Mouse (Mus musculus): ENCODE data around the gene Osbpl9. TPM values are rescaled to one million over a fixed set of nuclear protein-coding genes. Genes with fewer than 3 reads are reported as not detected.
A peak's percentile ranks its signal among the peaks of the same experiment; 100 is the strongest.

Gene Osbpl9
- polyA plus RNA-seq, 1 experiment, result 63.0 TPM

GRCm38 (mm10) chr4:109036327-109036726 lies 165.7 kb downstream of the Osbpl9 start:
- Histone ChIP-seq H3K4me2 (ENCODE audit: low read depth) (no peak overlapping the region), H3ac (ENCODE audit: control insufficient read depth, insufficient read length) (no peak overlapping the region), H3K4me3 (no peak overlapping the region), H3K27me3 (ENCODE audit: control insufficient read depth, insufficient read depth, insufficient read length) (no peaks in the 10 kb centered on the region), H3K36me3 (ENCODE audit: control insufficient read depth, insufficient read depth) (peaks cover 32% of the 10 kb centered on the region), H3K79me2 (ENCODE audit: control insufficient read depth, insufficient read depth) (no peaks in the 10 kb centered on the region)
- no peak for TF ChIP-seq REST (IDR thresholded peaks at IDR 0.05; ENCODE audit: insufficient read depth, insufficient read length)
- no peak for TF ChIP-seq USF1 (IDR thresholded peaks at IDR 0.05; ENCODE audit: low read depth)
- TF ChIP-seq POLR2A (IDR thresholded peaks at IDR 0.05; ENCODE audit: insufficient read length, low read depth), result no peak
- no peak for TF ChIP-seq MYOD1 (IDR thresholded peaks at IDR 0.05; ENCODE audit: control insufficient read depth in 1 of 3, insufficient read length in 2 of 3, low read depth in 2 of 3)
- TF ChIP-seq MYOG (IDR thresholded peaks at IDR 0.05; ENCODE audit: control insufficient read depth in 1 of 3, insufficient read depth in 1 of 3, insufficient read length in 2 of 3, low read depth in 2 of 3), result no peak
- TF ChIP-seq MAX (IDR thresholded peaks at IDR 0.05; ENCODE audit: low read depth), result no peak
- no peak for TF ChIP-seq CEBPB (IDR thresholded peaks at IDR 0.05; ENCODE audit: insufficient read depth, poor library complexity, severe bottlenecking)
- TF ChIP-seq SRF (IDR thresholded peaks at IDR 0.05; ENCODE audit: control insufficient read depth, insufficient read length, low read depth), result no peak
- no peak for TF ChIP-seq TCF3 (IDR thresholded peaks at IDR 0.05; ENCODE audit: insufficient read length, low read depth)
- TF ChIP-seq TCF12 (IDR thresholded peaks at IDR 0.05; ENCODE audit: insufficient read depth, poor library complexity, severe bottlenecking), result no peak
- TF ChIP-seq E2F4 (IDR thresholded peaks at IDR 0.05; ENCODE audit: insufficient read depth), result no peak
- TF ChIP-seq POLR2AphosphoS2 (IDR thresholded peaks at IDR 0.05; ENCODE audit: insufficient read length, low read depth), result no peak

GRCm38 (mm10) chr4:109030266-109030665 lies 171.8 kb downstream of the Osbpl9 start:
- Histone ChIP-seq H3K27me3 (ENCODE audit: control insufficient read depth, insufficient read depth, insufficient read length) (no peaks in the 10 kb centered on the region), H3ac (ENCODE audit: control insufficient read depth, insufficient read length) (no peak overlapping the region), H3K4me2 (ENCODE audit: low read depth) (peak overlapping the region; percentile 10), H3K36me3 (ENCODE audit: control insufficient read depth, insufficient read depth) (peaks cover 55% of the 10 kb centered on the region), H3K79me2 (ENCODE audit: control insufficient read depth, insufficient read depth) (no peaks in the 10 kb centered on the region), H3K4me3 (no peak overlapping the region)
- peak in 1 of 3 experiments; percentile 35 for TF ChIP-seq MYOD1 (IDR thresholded peaks at IDR 0.05; ENCODE audit: control insufficient read depth in 1 of 3, insufficient read length in 2 of 3, low read depth in 2 of 3)
- TF ChIP-seq MYOG (IDR thresholded peaks at IDR 0.05; ENCODE audit: control insufficient read depth in 1 of 3, insufficient read depth in 1 of 3, insufficient read length in 2 of 3, low read depth in 2 of 3), result peak in 2 of 3 experiments; percentile 23 to 26
- no peak for TF ChIP-seq REST (IDR thresholded peaks at IDR 0.05; ENCODE audit: insufficient read depth, insufficient read length)

GRCm38 (mm10) chr4:109029857-109030256 lies 172.2 kb downstream of the Osbpl9 start:
- Histone ChIP-seq H3K4me2 (ENCODE audit: low read depth) (peak overlapping the region; percentile 10), H3K27me3 (ENCODE audit: control insufficient read depth, insufficient read depth, insufficient read length) (no peaks in the 10 kb centered on the region), H3K4me3 (no peak overlapping the region), H3K79me2 (ENCODE audit: control insufficient read depth, insufficient read depth) (no peaks in the 10 kb centered on the region), H3K36me3 (ENCODE audit: control insufficient read depth, insufficient read depth) (peaks cover 59% of the 10 kb centered on the region), H3ac (ENCODE audit: control insufficient read depth, insufficient read length) (no peak overlapping the region)
- TF ChIP-seq POLR2A (IDR thresholded peaks at IDR 0.05; ENCODE audit: insufficient read length, low read depth), result no peak
- TF ChIP-seq CEBPB (IDR thresholded peaks at IDR 0.05; ENCODE audit: insufficient read depth, poor library complexity, severe bottlenecking), result no peak
- TF ChIP-seq MYOG (IDR thresholded peaks at IDR 0.05; ENCODE audit: control insufficient read depth in 1 of 3, insufficient read depth in 1 of 3, insufficient read length in 2 of 3, low read depth in 2 of 3), result no peak
- no peak for TF ChIP-seq TCF12 (IDR thresholded peaks at IDR 0.05; ENCODE audit: insufficient read depth, poor library complexity, severe bottlenecking)
- TF ChIP-seq REST (IDR thresholded peaks at IDR 0.05; ENCODE audit: insufficient read depth, insufficient read length), result no peak
- no peak for TF ChIP-seq SRF (IDR thresholded peaks at IDR 0.05; ENCODE audit: control insufficient read depth, insufficient read length, low read depth)
- TF ChIP-seq TCF3 (IDR thresholded peaks at IDR 0.05; ENCODE audit: insufficient read length, low read depth), result no peak

- TF ChIP-seq TCF12 (IDR thresholded peaks at IDR 0.05; ENCODE audit: insufficient read depth, poor library complexity, severe bottlenecking), result no peak
- TF ChIP-seq MYOD1 (IDR thresholded peaks at IDR 0.05; ENCODE audit: control insufficient read depth in 1 of 3, insufficient read length in 2 of 3, low read depth in 2 of 3), result no peak
- no peak for TF ChIP-seq CEBPB (IDR thresholded peaks at IDR 0.05; ENCODE audit: insufficient read depth, poor library complexity, severe bottlenecking)
- TF ChIP-seq TCF3 (IDR thresholded peaks at IDR 0.05; ENCODE audit: insufficient read length, low read depth), result no peak
- no peak for TF ChIP-seq POLR2A (IDR thresholded peaks at IDR 0.05; ENCODE audit: insufficient read length, low read depth)
- no peak for TF ChIP-seq POLR2AphosphoS2 (IDR thresholded peaks at IDR 0.05; ENCODE audit: insufficient read length, low read depth)
- no peak for TF ChIP-seq MAX (IDR thresholded peaks at IDR 0.05; ENCODE audit: low read depth)
- peaks cover 75% of the 10 kb centered on the region for H3K36me3 ChIP-seq (ENCODE audit: control insufficient read depth, insufficient read depth)
- H3K4me3 ChIP-seq, result no peak overlapping the region
- H3K27me3 ChIP-seq (ENCODE audit: control insufficient read depth, insufficient read depth, insufficient read length), result no peaks in the 10 kb centered on the region
- no peak overlapping the region for H3ac ChIP-seq (ENCODE audit: control insufficient read depth, insufficient read length)
- no peak overlapping the region for H3K4me2 ChIP-seq (ENCODE audit: low read depth)
- no peaks in the 10 kb centered on the region for H3K79me2 ChIP-seq (ENCODE audit: control insufficient read depth, insufficient read depth)
Observed at GRCm38 (mm10) chr4:109026543-109026942, 175.5 kb downstream of the Osbpl9 start.

GRCm38 (mm10) chr4:109025061-109025460 lies 177.0 kb downstream of the Osbpl9 start:
- Histone ChIP-seq H3K79me2 (ENCODE audit: control insufficient read depth, insufficient read depth) (no peaks in the 10 kb centered on the region), H3K27me3 (ENCODE audit: control insufficient read depth, insufficient read depth, insufficient read length) (no peaks in the 10 kb centered on the region), H3K4me3 (no peak overlapping the region), H3ac (ENCODE audit: control insufficient read depth, insufficient read length) (no peak overlapping the region), H3K36me3 (ENCODE audit: control insufficient read depth, insufficient read depth) (peaks cover 77% of the 10 kb centered on the region), H3K4me2 (ENCODE audit: low read depth) (no peak overlapping the region)
- TF ChIP-seq MAX (IDR thresholded peaks at IDR 0.05; ENCODE audit: low read depth) (no peak), SRF (IDR thresholded peaks at IDR 0.05; ENCODE audit: control insufficient read depth, insufficient read length, low read depth) (no peak), USF1 (IDR thresholded peaks at IDR 0.05; ENCODE audit: low read depth) (no peak), POLR2A (IDR thresholded peaks at IDR 0.05; ENCODE audit: insufficient read length, low read depth) (no peak), REST (IDR thresholded peaks at IDR 0.05; ENCODE audit: insufficient read depth, insufficient read length) (no peak), TCF3 (IDR thresholded peaks at IDR 0.05; ENCODE audit: insufficient read length, low read depth) (no peak), E2F4 (IDR thresholded peaks at IDR 0.05; ENCODE audit: insufficient read depth) (no peak)
